Mouse (Mus musculus): ENCODE measurements at regions not wholly inside any gene's neighbourhood (a gene's known extent, or its start where the extent isn't known, plus 50 kb on each side); places are given as distances from the start of the nearest gene placed in this dataset.

DNA sequence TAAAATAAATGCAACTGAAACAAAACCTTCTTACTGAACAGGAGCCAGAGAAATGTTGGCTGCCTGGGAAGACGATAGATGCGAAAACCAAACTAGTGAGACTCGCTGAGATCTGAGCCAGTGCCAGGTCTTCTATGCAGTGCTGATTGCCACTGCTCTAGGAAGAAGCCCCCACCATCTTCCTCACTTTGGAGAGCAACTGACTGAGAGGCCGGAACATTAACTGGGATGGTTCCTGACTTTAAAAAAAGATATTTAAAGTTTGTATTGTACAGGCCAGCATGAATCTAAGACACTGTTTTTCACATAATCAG is 585.9 kb upstream of the Clint1 start:
- H3K9me3 ChIP-seq (ENCODE audit: control insufficient read depth, insufficient read depth, low read depth, low read length) = no peaks in the 10 kb centered on the region
- in situ Hi-C loops (cut with MboI; ENCODE audit: low sequenced_read_pairs in 2 of 2, unreplicated experiment in 2 of 2) = no loop called here

DNA sequence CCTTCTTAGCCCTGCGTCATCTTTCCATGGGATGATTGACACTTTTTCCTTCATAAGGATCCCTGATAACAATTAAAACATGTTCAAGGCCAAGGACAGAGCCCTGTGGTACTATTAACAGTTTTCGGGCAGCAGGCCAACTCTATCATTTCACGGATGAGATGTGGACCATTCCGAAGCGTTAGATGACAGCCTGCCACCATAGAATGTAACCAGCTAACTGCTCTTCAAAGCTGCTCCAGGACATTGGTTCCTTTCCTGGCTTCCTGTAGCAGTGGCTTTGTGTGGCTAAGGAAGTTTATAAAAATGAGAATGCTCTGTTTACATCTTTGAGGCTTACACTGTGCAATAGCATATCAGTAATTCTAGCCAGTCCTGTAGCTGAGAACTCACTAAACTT is 582.6 kb upstream of the Clint1 start:
- no peak for DNase-seq (ENCODE audit: low read depth, low spot score)
- Histone ChIP-seq H3K4me3 (ENCODE audit: insufficient read depth in 1 of 2, low read depth in 1 of 2, low read length in 2 of 2, poor library complexity in 1 of 2, severe bottlenecking in 1 of 2) (no peak overlapping the region), H3K4me1 (ENCODE audit: control insufficient read depth in 2 of 2, insufficient read depth in 2 of 2, low read length in 2 of 2, poor library complexity in 1 of 2) (no peaks in the 10 kb centered on the region), H3K9ac (ENCODE audit: insufficient read depth, low read depth, low read length, poor library complexity, severe bottlenecking) (no peak overlapping the region), H3K9me3 (ENCODE audit: control insufficient read depth, insufficient read depth, low read depth, low read length) (no peaks in the 10 kb centered on the region), H3K36me3 (ENCODE audit: control insufficient read depth, insufficient read depth, low read length, poor library complexity, severe bottlenecking) (no peaks in the 10 kb centered on the region), H3K27ac (ENCODE audit: insufficient read depth, low read depth, low read length, poor library complexity, severe bottlenecking) (no peak overlapping the region)
- TF ChIP-seq HCFC1 (IDR thresholded peaks at IDR 0.05; ENCODE audit: borderline replicate concordance, insufficient read depth, low read length) (no peak), ZNF384 (IDR thresholded peaks at IDR 0.05; ENCODE audit: low read depth, low read length) (no peak), MAFK (IDR thresholded peaks at IDR 0.05; ENCODE audit: insufficient read depth, low read depth, low read length) (no peak), CHD2 (IDR thresholded peaks at IDR 0.05; ENCODE audit: low read depth, low read length) (no peak), ZC3H11A (IDR thresholded peaks at IDR 0.05; ENCODE audit: borderline replicate concordance, low read depth, low read length) (no peak)
- in situ Hi-C loops (cut with MboI; ENCODE audit: low sequenced_read_pairs in 2 of 2, unreplicated experiment in 2 of 2) = no loop called here

More for the DNA sequence above, 585.9 kb upstream of the Clint1 start:
- no peak overlapping the region for H3K27ac ChIP-seq (ENCODE audit: insufficient read depth, low read depth, low read length, poor library complexity, severe bottlenecking)
- DNase-seq (ENCODE audit: low read depth, low spot score) = no peak
- no peak overlapping the region for H3K4me3 ChIP-seq (ENCODE audit: insufficient read depth in 1 of 2, low read depth in 1 of 2, low read length in 2 of 2, poor library complexity in 1 of 2, severe bottlenecking in 1 of 2)
- no peaks in the 10 kb centered on the region for H3K36me3 ChIP-seq (ENCODE audit: control insufficient read depth, insufficient read depth, low read length, poor library complexity, severe bottlenecking)
- TF ChIP-seq ZNF384 (IDR thresholded peaks at IDR 0.05; ENCODE audit: low read depth, low read length) (no peak), CHD2 (IDR thresholded peaks at IDR 0.05; ENCODE audit: low read depth, low read length) (no peak), HCFC1 (IDR thresholded peaks at IDR 0.05; ENCODE audit: borderline replicate concordance, insufficient read depth, low read length) (no peak), MAFK (IDR thresholded peaks at IDR 0.05; ENCODE audit: insufficient read depth, low read depth, low read length) (no peak), ZC3H11A (IDR thresholded peaks at IDR 0.05; ENCODE audit: borderline replicate concordance, low read depth, low read length) (no peak)
- H3K4me1 ChIP-seq (ENCODE audit: control insufficient read depth in 2 of 2, insufficient read depth in 2 of 2, low read length in 2 of 2, poor library complexity in 1 of 2) = no peaks in the 10 kb centered on the region
- H3K9ac ChIP-seq (ENCODE audit: insufficient read depth, low read depth, low read length, poor library complexity, severe bottlenecking) = no peak overlapping the region

DNA sequence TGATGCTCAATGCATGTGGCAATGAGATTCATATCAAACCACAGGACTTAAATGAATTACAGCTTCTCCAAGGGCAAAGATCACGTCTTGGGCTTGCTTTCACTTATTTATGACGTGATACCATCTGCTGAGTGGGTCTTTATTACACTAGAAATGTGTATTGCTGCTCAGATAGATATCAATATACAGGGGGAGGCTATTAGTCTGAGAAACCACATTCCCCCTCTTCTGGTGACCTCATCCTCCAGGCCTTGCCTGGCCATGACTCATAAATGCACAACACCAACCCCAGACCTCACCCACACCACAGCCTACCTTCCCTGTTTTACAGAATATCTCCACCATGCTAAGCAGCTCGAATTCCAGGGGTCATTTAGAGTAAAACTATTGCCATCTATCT is 580.6 kb upstream of the Clint1 start:
- in situ Hi-C loops (cut with MboI; ENCODE audit: low sequenced_read_pairs in 2 of 2, unreplicated experiment in 2 of 2) = no loop called here
- no peak overlapping the region for H3K27ac ChIP-seq (ENCODE audit: insufficient read depth, low read depth, low read length, poor library complexity, severe bottlenecking)
- DNase-seq (ENCODE audit: low read depth, low spot score) = no peak

DNA sequence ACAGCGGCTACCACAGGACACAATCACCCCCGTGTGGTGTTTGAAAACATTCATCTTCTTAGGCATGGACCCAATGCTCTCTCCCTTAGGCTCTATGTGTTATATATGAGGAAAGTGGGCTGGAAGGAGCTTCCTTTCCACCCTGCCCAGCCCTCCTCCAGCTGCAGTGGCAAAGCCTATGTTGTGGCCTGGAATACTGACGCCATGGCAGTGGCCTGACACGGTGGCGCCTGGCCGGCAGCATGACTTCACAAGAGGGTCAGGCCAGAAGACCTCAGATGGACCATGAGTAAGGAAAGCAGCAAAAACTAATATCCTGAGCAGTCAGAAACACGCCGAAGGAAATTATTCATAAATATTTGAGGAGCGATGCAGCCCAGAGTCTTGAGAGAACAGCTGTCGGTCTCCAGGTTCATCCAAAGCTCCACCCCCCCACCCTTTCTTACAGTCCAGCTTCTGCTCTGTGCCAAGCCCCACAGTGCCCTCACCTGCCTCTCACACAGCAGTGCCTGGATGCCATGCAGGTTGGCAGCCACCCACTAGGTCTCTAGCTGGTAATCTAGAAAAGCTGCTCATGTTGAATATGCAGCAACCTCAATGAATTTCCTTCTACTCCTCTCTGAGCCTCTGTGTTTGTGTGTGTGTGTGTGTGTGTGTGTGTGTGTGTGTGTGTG is 577.3 kb upstream of the Clint1 start:
- no peaks in the 10 kb centered on the region for H3K36me3 ChIP-seq (ENCODE audit: control insufficient read depth, insufficient read depth, low read length, poor library complexity, severe bottlenecking)
- TF ChIP-seq HCFC1 (IDR thresholded peaks at IDR 0.05; ENCODE audit: borderline replicate concordance, insufficient read depth, low read length) = no peak
- no peak for TF ChIP-seq CHD2 (IDR thresholded peaks at IDR 0.05; ENCODE audit: low read depth, low read length)
- TF ChIP-seq ZC3H11A (IDR thresholded peaks at IDR 0.05; ENCODE audit: borderline replicate concordance, low read depth, low read length) = no peak
- no peak for TF ChIP-seq ZNF384 (IDR thresholded peaks at IDR 0.05; ENCODE audit: low read depth, low read length)
- no peak for TF ChIP-seq MAFK (IDR thresholded peaks at IDR 0.05; ENCODE audit: insufficient read depth, low read depth, low read length)
- no peaks in the 10 kb centered on the region for H3K9me3 ChIP-seq (ENCODE audit: control insufficient read depth, insufficient read depth, low read depth, low read length)
- H3K27ac ChIP-seq (ENCODE audit: insufficient read depth, low read depth, low read length, poor library complexity, severe bottlenecking) = no peak overlapping the region
- in situ Hi-C loops (cut with MboI; ENCODE audit: low sequenced_read_pairs in 2 of 2, unreplicated experiment in 2 of 2) = no loop called here
- no peak overlapping the region for H3K9ac ChIP-seq (ENCODE audit: insufficient read depth, low read depth, low read length, poor library complexity, severe bottlenecking)
- no peak overlapping the region for H3K4me3 ChIP-seq (ENCODE audit: insufficient read depth in 1 of 2, low read depth in 1 of 2, low read length in 2 of 2, poor library complexity in 1 of 2, severe bottlenecking in 1 of 2)
- H3K4me1 ChIP-seq (ENCODE audit: control insufficient read depth in 2 of 2, insufficient read depth in 2 of 2, low read length in 2 of 2, poor library complexity in 1 of 2) = no peaks in the 10 kb centered on the region
- no peak for DNase-seq (ENCODE audit: low read depth, low spot score)

More for the DNA sequence above, 580.6 kb upstream of the Clint1 start:
- H3K4me1 ChIP-seq (ENCODE audit: control insufficient read depth in 2 of 2, insufficient read depth in 2 of 2, low read length in 2 of 2, poor library complexity in 1 of 2) = no peaks in the 10 kb centered on the region
- H3K4me3 ChIP-seq (ENCODE audit: insufficient read depth in 1 of 2, low read depth in 1 of 2, low read length in 2 of 2, poor library complexity in 1 of 2, severe bottlenecking in 1 of 2) = no peak overlapping the region
- no peaks in the 10 kb centered on the region for H3K36me3 ChIP-seq (ENCODE audit: control insufficient read depth, insufficient read depth, low read length, poor library complexity, severe bottlenecking)
- no peak for TF ChIP-seq HCFC1 (IDR thresholded peaks at IDR 0.05; ENCODE audit: borderline replicate concordance, insufficient read depth, low read length)
- no peak for TF ChIP-seq MAFK (IDR thresholded peaks at IDR 0.05; ENCODE audit: insufficient read depth, low read depth, low read length)
- TF ChIP-seq ZNF384 (IDR thresholded peaks at IDR 0.05; ENCODE audit: low read depth, low read length) = no peak
- no peak for TF ChIP-seq ZC3H11A (IDR thresholded peaks at IDR 0.05; ENCODE audit: borderline replicate concordance, low read depth, low read length)
- TF ChIP-seq CHD2 (IDR thresholded peaks at IDR 0.05; ENCODE audit: low read depth, low read length) = no peak
- no peak overlapping the region for H3K9ac ChIP-seq (ENCODE audit: insufficient read depth, low read depth, low read length, poor library complexity, severe bottlenecking)
- no peaks in the 10 kb centered on the region for H3K9me3 ChIP-seq (ENCODE audit: control insufficient read depth, insufficient read depth, low read depth, low read length)
